Mouse (Mus musculus): Measurements from ENCODE around the gene Dgkh. TPM values are rescaled to one million over a fixed set of nuclear protein-coding genes. Genes with fewer than 3 reads are reported as not detected.
A peak's percentile ranks its signal among the peaks of the same experiment; 100 is the strongest.

The Dgkh gene
- polyA plus RNA-seq, 1 experiment = 1.2 TPM

GRCm38 (mm10) chr14:78538572-78539320 is 193.8 kb downstream of the Dgkh start:
- TF ChIP-seq CEBPB (IDR thresholded peaks at IDR 0.05; ENCODE audit: low read depth) = no peak
- TF ChIP-seq USF1 (IDR thresholded peaks at IDR 0.05; ENCODE audit: low read depth) = no peak
- no peak for TF ChIP-seq MAX (IDR thresholded peaks at IDR 0.05)
- TF ChIP-seq FOSL1 (IDR thresholded peaks at IDR 0.05; ENCODE audit: insufficient read depth, low read length, poor library complexity, severe bottlenecking) = no peak
- no peak for TF ChIP-seq CTCF (IDR thresholded peaks at IDR 0.05; ENCODE audit: control insufficient read depth, insufficient read depth, insufficient read length)
- TF ChIP-seq MYOD1 (IDR thresholded peaks at IDR 0.05; ENCODE audit: control insufficient read depth, insufficient read length, low read depth) = no peak
- TF ChIP-seq MYOG (IDR thresholded peaks at IDR 0.05; ENCODE audit: control insufficient read depth, extremely low read depth, insufficient read length) = no peak
- H3K36me3 ChIP-seq (ENCODE audit: control insufficient read depth, insufficient read depth) = no peaks in the 10 kb centered on the region

GRCm38 (mm10) chr14:78537551-78537950 is 195.0 kb downstream of the Dgkh start:
- H3K79me2 ChIP-seq (ENCODE audit: control insufficient read depth, insufficient read depth) = peaks cover 40% of the 10 kb centered on the region
- H3K4me3 ChIP-seq (ENCODE audit: insufficient read depth, poor library complexity, severe bottlenecking) = no peak overlapping the region
- peaks cover 32% of the 10 kb centered on the region for H3K79me3 ChIP-seq (ENCODE audit: low read depth)
- H3ac ChIP-seq (ENCODE audit: control insufficient read depth, insufficient read length, low read depth) = no peak overlapping the region
- H3K36me3 ChIP-seq (ENCODE audit: control insufficient read depth, insufficient read depth) = no peaks in the 10 kb centered on the region
- TF ChIP-seq MYOG (IDR thresholded peaks at IDR 0.05; ENCODE audit: control insufficient read depth, extremely low read depth, insufficient read length) (no peak), FOSL1 (IDR thresholded peaks at IDR 0.05; ENCODE audit: insufficient read depth, low read length, poor library complexity, severe bottlenecking) (no peak), CTCF (IDR thresholded peaks at IDR 0.05; ENCODE audit: control insufficient read depth, insufficient read depth, insufficient read length) (no peak), MAX (IDR thresholded peaks at IDR 0.05) (no peak), MYOD1 (IDR thresholded peaks at IDR 0.05; ENCODE audit: control insufficient read depth, insufficient read length, low read depth) (no peak), USF1 (IDR thresholded peaks at IDR 0.05; ENCODE audit: low read depth) (no peak), CEBPB (IDR thresholded peaks at IDR 0.05; ENCODE audit: low read depth) (no peak)
- H3K27me3 ChIP-seq (ENCODE audit: control insufficient read depth, insufficient read depth, insufficient read length) = no peaks in the 10 kb centered on the region

More at GRCm38 (mm10) chr14:78538572-78539320, 193.8 kb downstream of the Dgkh start:
- Histone ChIP-seq H3K79me2 (ENCODE audit: control insufficient read depth, insufficient read depth) (peaks cover 28% of the 10 kb centered on the region), H3K27me3 (ENCODE audit: control insufficient read depth, insufficient read depth, insufficient read length) (no peaks in the 10 kb centered on the region), H3K4me3 (ENCODE audit: insufficient read depth, poor library complexity, severe bottlenecking) (no peak overlapping the region), H3ac (ENCODE audit: control insufficient read depth, insufficient read length, low read depth) (no peak overlapping the region), H3K79me3 (ENCODE audit: low read depth) (peaks cover 21% of the 10 kb centered on the region)

- Histone ChIP-seq H3K79me2 (ENCODE audit: control insufficient read depth, insufficient read depth) (peaks cover 51% of the 10 kb centered on the region), H3ac (ENCODE audit: control insufficient read depth, insufficient read length, low read depth) (peak within 1 kb of the TSS; percentile 81), H3K27me3 (ENCODE audit: control insufficient read depth, insufficient read depth, insufficient read length) (no peaks in the 10 kb centered on the region), H3K79me3 (ENCODE audit: low read depth) (peaks cover 41% of the 10 kb centered on the region), H3K36me3 (ENCODE audit: control insufficient read depth, insufficient read depth) (no peaks in the 10 kb centered on the region), H3K4me3 (ENCODE audit: insufficient read depth, poor library complexity, severe bottlenecking) (peak within 1 kb of the TSS; percentile 68)
- TF ChIP-seq CEBPB (IDR thresholded peaks at IDR 0.05; ENCODE audit: low read depth) = no peak
- TF ChIP-seq FOSL1 (IDR thresholded peaks at IDR 0.05; ENCODE audit: insufficient read depth, low read length, poor library complexity, severe bottlenecking) = no peak
- peak; percentile 99 for TF ChIP-seq USF1 (IDR thresholded peaks at IDR 0.05; ENCODE audit: low read depth)
- no peak for TF ChIP-seq CTCF (IDR thresholded peaks at IDR 0.05; ENCODE audit: control insufficient read depth, insufficient read depth, insufficient read length)
- no peak for TF ChIP-seq MYOD1 (IDR thresholded peaks at IDR 0.05; ENCODE audit: control insufficient read depth, insufficient read length, low read depth)
- no peak for TF ChIP-seq MYOG (IDR thresholded peaks at IDR 0.05; ENCODE audit: control insufficient read depth, extremely low read depth, insufficient read length)
- TF ChIP-seq MAX (IDR thresholded peaks at IDR 0.05) = peak; percentile 98
These were observed 196.1 kb downstream of the Dgkh start, which contains the start of gene Akap11 for GRCm38 (mm10) chr14:78536281-78537165. TSS of gene Akap11 (minus strand) at chr14:78536808.

GRCm38 (mm10) chr14:78535366-78535765 is 197.2 kb downstream of the Dgkh start:
- Histone ChIP-seq H3K4me3 (ENCODE audit: insufficient read depth, poor library complexity, severe bottlenecking) (peak overlapping the region; percentile 68), H3K79me2 (ENCODE audit: control insufficient read depth, insufficient read depth) (peaks cover 62% of the 10 kb centered on the region), H3K36me3 (ENCODE audit: control insufficient read depth, insufficient read depth) (no peaks in the 10 kb centered on the region), H3K79me3 (ENCODE audit: low read depth) (peaks cover 51% of the 10 kb centered on the region), H3ac (ENCODE audit: control insufficient read depth, insufficient read length, low read depth) (no peak overlapping the region), H3K27me3 (ENCODE audit: control insufficient read depth, insufficient read depth, insufficient read length) (no peaks in the 10 kb centered on the region)
- TF ChIP-seq CEBPB (IDR thresholded peaks at IDR 0.05; ENCODE audit: low read depth) = no peak
- TF ChIP-seq FOSL1 (IDR thresholded peaks at IDR 0.05; ENCODE audit: insufficient read depth, low read length, poor library complexity, severe bottlenecking) = no peak
- TF ChIP-seq MYOG (IDR thresholded peaks at IDR 0.05; ENCODE audit: control insufficient read depth, extremely low read depth, insufficient read length) = no peak
- no peak for TF ChIP-seq CTCF (IDR thresholded peaks at IDR 0.05; ENCODE audit: control insufficient read depth, insufficient read depth, insufficient read length)
- no peak for TF ChIP-seq USF1 (IDR thresholded peaks at IDR 0.05; ENCODE audit: low read depth)
- TF ChIP-seq MAX (IDR thresholded peaks at IDR 0.05) = no peak
- TF ChIP-seq MYOD1 (IDR thresholded peaks at IDR 0.05; ENCODE audit: control insufficient read depth, insufficient read length, low read depth) = no peak

DNA sequence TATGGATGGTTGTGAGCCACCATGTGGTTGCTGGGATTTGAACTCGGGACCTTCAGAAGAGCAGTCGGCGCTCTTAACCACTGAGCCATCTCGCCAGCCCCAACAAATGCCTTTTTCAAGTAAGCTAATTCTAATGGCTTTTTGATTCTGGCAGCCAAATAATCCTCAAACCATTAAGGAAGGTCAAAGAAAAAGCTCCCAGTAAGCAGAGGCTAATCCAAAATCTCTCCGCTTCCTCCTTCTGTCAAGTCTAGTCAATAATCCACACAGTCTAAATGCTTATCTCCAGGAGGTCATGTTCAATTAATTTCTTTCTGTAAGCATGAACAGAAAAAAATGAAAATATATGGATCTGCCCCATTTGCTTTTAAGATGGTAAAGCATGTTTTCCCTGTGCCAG is 197.9 kb downstream of the Dgkh start:
- TF ChIP-seq MAX (IDR thresholded peaks at IDR 0.05) (no peak), MYOD1 (IDR thresholded peaks at IDR 0.05; ENCODE audit: control insufficient read depth, insufficient read length, low read depth) (no peak), USF1 (IDR thresholded peaks at IDR 0.05; ENCODE audit: low read depth) (no peak), CEBPB (IDR thresholded peaks at IDR 0.05; ENCODE audit: low read depth) (no peak), FOSL1 (IDR thresholded peaks at IDR 0.05; ENCODE audit: insufficient read depth, low read length, poor library complexity, severe bottlenecking) (no peak), CTCF (IDR thresholded peaks at IDR 0.05; ENCODE audit: control insufficient read depth, insufficient read depth, insufficient read length) (no peak), MYOG (IDR thresholded peaks at IDR 0.05; ENCODE audit: control insufficient read depth, extremely low read depth, insufficient read length) (no peak)

More for the DNA sequence above, 197.9 kb downstream of the Dgkh start:
- Histone ChIP-seq H3K79me3 (ENCODE audit: low read depth) (peaks cover 59% of the 10 kb centered on the region), H3K36me3 (ENCODE audit: control insufficient read depth, insufficient read depth) (no peaks in the 10 kb centered on the region), H3ac (ENCODE audit: control insufficient read depth, insufficient read length, low read depth) (no peak overlapping the region), H3K4me3 (ENCODE audit: insufficient read depth, poor library complexity, severe bottlenecking) (no peak overlapping the region), H3K27me3 (ENCODE audit: control insufficient read depth, insufficient read depth, insufficient read length) (no peaks in the 10 kb centered on the region), H3K79me2 (ENCODE audit: control insufficient read depth, insufficient read depth) (peaks cover 69% of the 10 kb centered on the region)
